Mouse (Mus musculus) cerebellum, adult 8-10 months (tissue): ENCODE data around the gene Ccdc190.

ENCODE experiments used
- DNase-seq: peaks from one replicate; pipeline ENCODE4 v3.0.0; 2022

Gene Ccdc190

GRCm38 (mm10) chr1:169928454-169928971 lies at the start of gene Ccdc190:
TSS of gene Ccdc190 (plus strand) at chr1:169928648.
- no peak for DNase-seq

GRCm38 (mm10) chr1:169879060-169879459 lies 49.4 kb upstream of the Ccdc190 start:
- DNase-seq = no peak

- DNase-seq = no peak
Observed at GRCm38 (mm10) chr1:169880181-169880580, 48.3 kb upstream of the Ccdc190 start.

GRCm38 (mm10) chr1:169883081-169883565 lies 45.3 kb upstream of the Ccdc190 start:
- DNase-seq = no peak

- DNase-seq = no peak
Observed at GRCm38 (mm10) chr1:169889250-169889649, 39.2 kb upstream of the Ccdc190 start.

GRCm38 (mm10) chr1:169893976-169894375 lies 34.5 kb upstream of the Ccdc190 start:
- no peak for DNase-seq

- DNase-seq = no peak
Observed at GRCm38 (mm10) chr1:169895686-169896085, 32.8 kb upstream of the Ccdc190 start.

- no peak for DNase-seq
Observed at GRCm38 (mm10) chr1:169897916-169898315, 30.5 kb upstream of the Ccdc190 start.

GRCm38 (mm10) chr1:169898607-169899006 lies 29.8 kb upstream of the Ccdc190 start:
- DNase-seq = no peak

GRCm38 (mm10) chr1:169900771-169901336 lies 27.6 kb upstream of the Ccdc190 start:
- DNase-seq = no peak

GRCm38 (mm10) chr1:169909163-169909562 lies 19.3 kb upstream of the Ccdc190 start:
- no peak for DNase-seq

GRCm38 (mm10) chr1:169909659-169910058 lies 18.8 kb upstream of the Ccdc190 start:
- no peak for DNase-seq

GRCm38 (mm10) chr1:169910751-169911150 lies 17.7 kb upstream of the Ccdc190 start:
- no peak for DNase-seq

- no peak for DNase-seq
Observed at GRCm38 (mm10) chr1:169911526-169911925, 16.9 kb upstream of the Ccdc190 start.

GRCm38 (mm10) chr1:169916659-169917058 lies 11.8 kb upstream of the Ccdc190 start:
- no peak for DNase-seq

GRCm38 (mm10) chr1:169917115-169917796 lies 11.2 kb upstream of the Ccdc190 start:
- no peak for DNase-seq

GRCm38 (mm10) chr1:169917998-169918397 lies 10.4 kb upstream of the Ccdc190 start:
- no peak for DNase-seq

GRCm38 (mm10) chr1:169919211-169919610 lies 9.2 kb upstream of the Ccdc190 start:
- peak; percentile 56 for DNase-seq

- DNase-seq = peak; percentile 12
Observed at GRCm38 (mm10) chr1:169921710-169922211, 6.7 kb upstream of the Ccdc190 start.

- no peak for DNase-seq
Observed at GRCm38 (mm10) chr1:169924567-169924966, 3.9 kb upstream of the Ccdc190 start.

- no peak for DNase-seq
Observed at GRCm38 (mm10) chr1:169927753-169928369, 587 bp upstream of the Ccdc190 start.

- no peak for DNase-seq
Observed at GRCm38 (mm10) chr1:169931698-169932097, 3.2 kb downstream of the Ccdc190 start.

- DNase-seq = no peak
Observed at GRCm38 (mm10) chr1:169932122-169932746, 3.8 kb downstream of the Ccdc190 start.
